Mouse (Mus musculus): Measurements from ENCODE around the gene Hist1h3f. TPM values are rescaled to one million over a fixed set of nuclear protein-coding genes. Genes with fewer than 3 reads are reported as not detected.

Gene Hist1h3f
- 11.5 and 15.6 TPM in 2 replicates for polyA plus RNA-seq (2012; rRNA removed)

GRCm38 (mm10) chr13:23543965-23544786 is at the start of gene Hist1h3f:
Hist1h3f (plus strand) TSS chr13:23544052.

GRCm38 (mm10) chr13:23530901-23531875 is 12.7 kb upstream of the Hist1h3f start, which contains the start of gene Hist1h4h:
Hist1h4h (plus strand) TSS chr13:23531050.

GRCm38 (mm10) chr13:23533560-23534367 is 10.1 kb upstream of the Hist1h3f start, which contains the start of gene Hist1h2af:
Hist1h2af (plus strand) TSS chr13:23533906.

GRCm38 (mm10) chr13:23535137-23536075 is 8.4 kb upstream of the Hist1h3f start, which contains the start of gene Hist1h3g:
Hist1h3g (plus strand) TSS chr13:23535422.

GRCm38 (mm10) chr13:23542999-23543607 is 749 bp upstream of the Hist1h3f start, which contains the start of gene Hist1h2bh:
Hist1h2bh (minus strand) TSS chr13:23543392.

GRCm38 (mm10) chr13:23551146-23551834 is 7.4 kb downstream of the Hist1h3f start, which contains the start of gene Hist1h4f:
Hist1h4f (minus strand) TSS chr13:23551648.

GRCm38 (mm10) chr13:23552962-23553361 is 9.1 kb downstream of the Hist1h3f start, which contains the start of gene Hist1h1d:
Hist1h1d (plus strand) TSS chr13:23553262.

GRCm38 (mm10) chr13:23561883-23562659 is 18.2 kb downstream of the Hist1h3f start, which contains the start of gene Hist1h3e:
Hist1h3e (minus strand) TSS chr13:23562369.

GRCm38 (mm10) chr13:23571022-23571503 is 27.2 kb downstream of the Hist1h3f start, which contains the start of the genes Hist1h2ae and Hist1h2bg:
Hist1h2ae (minus strand) TSS chr13:23571220.
Hist1h2bg (plus strand) TSS chr13:23571396.

GRCm38 (mm10) chr13:23573898-23574524 is 30.2 kb downstream of the Hist1h3f start, which contains the start of the genes Hist1h2bf and Hist1h2ad:
Hist1h2bf (minus strand) TSS chr13:23574196.
Hist1h2ad (plus strand) TSS chr13:23574381.

GRCm38 (mm10) chr13:23575271-23575851 is 31.5 kb downstream of the Hist1h3f start, which contains the start of gene Hist1h3d:
Hist1h3d (plus strand) TSS chr13:23575763.

GRCm38 (mm10) chr13:23581408-23582218 is 37.8 kb downstream of the Hist1h3f start, which contains the start of gene Hist1h4d:
Hist1h4d (plus strand) TSS chr13:23581598.

Data from ovary, adult 2 months (tissue).